Mouse (Mus musculus): ENCODE data around the gene Ttll6. TPM values are rescaled to one million over a fixed set of nuclear protein-coding genes. Genes with fewer than 3 reads are reported as not detected.
"Not testable (repeated sequence)": the region's sequence is repeated elsewhere in the genome, so short reads cannot be mapped to it uniquely, and the experiment has no call there.

Gene Ttll6
- polyA plus RNA-seq, 1 experiment: not detected

- WGBS: 63% methylated on average over 14 of the region's 14 CpGs
Measured at GRCm38 (mm10) chr11:96111751-96112150, 21.8 kb upstream of the Ttll6 start, which contains the start of gene Calcoco2. Calcoco2 (minus strand) TSS chr11:96111964.

GRCm38 (mm10) chr11:96114077-96114476 is 19.5 kb upstream of the Ttll6 start:
- DNase-seq (ENCODE audit: low read depth in 1 of 2, low spot score in 2 of 2): no peak
- Histone ChIP-seq H3K36me3 (ENCODE audit: control insufficient read depth, insufficient read depth, low read length) (no peaks in the 10 kb centered on the region), H3K27me3 (ENCODE audit: control insufficient read depth, insufficient read depth, low read length) (no peaks in the 10 kb centered on the region), H3K4me1 (ENCODE audit: control insufficient read depth, insufficient read depth, insufficient read length) (no peaks in the 10 kb centered on the region), H3K27ac (ENCODE audit: insufficient read depth, low read length) (no peak overlapping the region), H3K4me3 (ENCODE audit: extremely low read depth, insufficient read depth, insufficient read length) (no peak overlapping the region)
- TF ChIP-seq CTCF (IDR thresholded peaks at IDR 0.05; ENCODE audit: extremely low read depth, insufficient read depth, insufficient read length, insufficient replicate concordance) (no peak), POLR2A (IDR thresholded peaks at IDR 0.05; ENCODE audit: low read depth, low read length) (no peak)
- WGBS: 60% methylated on average over 2 of the region's 2 CpGs

More at GRCm38 (mm10) chr11:96111751-96112150, 21.8 kb upstream of the Ttll6 start, which contains the start of gene Calcoco2:
- Histone ChIP-seq H3K4me1 (ENCODE audit: control insufficient read depth, insufficient read depth, insufficient read length) (no peaks in the 10 kb centered on the region), H3K36me3 (ENCODE audit: control insufficient read depth, insufficient read depth, low read length) (no peaks in the 10 kb centered on the region), H3K27me3 (ENCODE audit: control insufficient read depth, insufficient read depth, low read length) (no peaks in the 10 kb centered on the region), H3K4me3 (ENCODE audit: extremely low read depth, insufficient read depth, insufficient read length) (no peak within 1 kb of the TSS), H3K27ac (ENCODE audit: insufficient read depth, low read length) (no peak within 1 kb of the TSS)
- TF ChIP-seq CTCF (IDR thresholded peaks at IDR 0.05; ENCODE audit: extremely low read depth, insufficient read depth, insufficient read length, insufficient replicate concordance) (no peak), POLR2A (IDR thresholded peaks at IDR 0.05; ENCODE audit: low read depth, low read length) (no peak)
- DNase-seq (ENCODE audit: low read depth in 1 of 2, low spot score in 2 of 2): no peak

GRCm38 (mm10) chr11:96115416-96115815 is 18.2 kb upstream of the Ttll6 start:
- Histone ChIP-seq H3K27me3 (ENCODE audit: control insufficient read depth, insufficient read depth, low read length) (peaks cover under 1% of the 10 kb centered on the region; the same call in 1 of the 2 replicates), H3K4me1 (ENCODE audit: control insufficient read depth, insufficient read depth, insufficient read length) (no peaks in the 10 kb centered on the region), H3K27ac (ENCODE audit: insufficient read depth, low read length) (no peak overlapping the region), H3K4me3 (ENCODE audit: extremely low read depth, insufficient read depth, insufficient read length) (no peak overlapping the region), H3K36me3 (ENCODE audit: control insufficient read depth, insufficient read depth, low read length) (no peaks in the 10 kb centered on the region)
- DNase-seq (ENCODE audit: low read depth in 1 of 2, low spot score in 2 of 2): no peak
- TF ChIP-seq POLR2A (IDR thresholded peaks at IDR 0.05; ENCODE audit: low read depth, low read length) (no peak), CTCF (IDR thresholded peaks at IDR 0.05; ENCODE audit: extremely low read depth, insufficient read depth, insufficient read length, insufficient replicate concordance) (no peak)
- 94% methylated on average over 6 of the region's 6 CpGs for WGBS

- no peaks in the 10 kb centered on the region for H3K4me1 ChIP-seq (ENCODE audit: control insufficient read depth, insufficient read depth, insufficient read length)
- peaks cover 2% of the 10 kb centered on the region; the same call in 1 of the 2 replicates for H3K27me3 ChIP-seq (ENCODE audit: control insufficient read depth, insufficient read depth, low read length)
- no peak for DNase-seq (ENCODE audit: low read depth in 1 of 2, low spot score in 2 of 2)
- TF ChIP-seq POLR2A (IDR thresholded peaks at IDR 0.05; ENCODE audit: low read depth, low read length) (no peak), CTCF (IDR thresholded peaks at IDR 0.05; ENCODE audit: extremely low read depth, insufficient read depth, insufficient read length, insufficient replicate concordance) (no peak)
- WGBS: 84% methylated on average over 3 of the region's 3 CpGs
- no peak overlapping the region for H3K27ac ChIP-seq (ENCODE audit: insufficient read depth, low read length)
- no peaks in the 10 kb centered on the region for H3K36me3 ChIP-seq (ENCODE audit: control insufficient read depth, insufficient read depth, low read length)
- no peak overlapping the region for H3K4me3 ChIP-seq (ENCODE audit: extremely low read depth, insufficient read depth, insufficient read length)
Measured at GRCm38 (mm10) chr11:96116116-96116515, 17.5 kb upstream of the Ttll6 start.

GRCm38 (mm10) chr11:96116925-96117324 is 16.7 kb upstream of the Ttll6 start:
- not testable (repeated sequence) for H3K27me3 ChIP-seq (ENCODE audit: control insufficient read depth, insufficient read depth, low read length); H3K27ac ChIP-seq (ENCODE audit: insufficient read depth, low read length); H3K4me3 ChIP-seq (ENCODE audit: extremely low read depth, insufficient read depth, insufficient read length); H3K4me1 ChIP-seq (ENCODE audit: control insufficient read depth, insufficient read depth, insufficient read length); H3K36me3 ChIP-seq (ENCODE audit: control insufficient read depth, insufficient read depth, low read length); DNase-seq (ENCODE audit: low read depth in 1 of 2, low spot score in 2 of 2)
- WGBS: 73% methylated on average over 3 of the region's 3 CpGs

- no peaks in the 10 kb centered on the region; the same call in 1 of the 2 replicates for H3K4me1 ChIP-seq (ENCODE audit: control insufficient read depth, insufficient read depth, insufficient read length)
- H3K4me3 ChIP-seq (ENCODE audit: extremely low read depth, insufficient read depth, insufficient read length): no peak overlapping the region
- H3K27me3 ChIP-seq (ENCODE audit: control insufficient read depth, insufficient read depth, low read length): peaks cover 6% of the 10 kb centered on the region; the same call in 1 of the 2 replicates
- 84% methylated on average over 3 of the region's 3 CpGs for WGBS
- H3K27ac ChIP-seq (ENCODE audit: insufficient read depth, low read length): no peak overlapping the region
- no peak for DNase-seq (ENCODE audit: low read depth in 1 of 2, low spot score in 2 of 2)
- no peak for TF ChIP-seq POLR2A (IDR thresholded peaks at IDR 0.05; ENCODE audit: low read depth, low read length)
- no peak for TF ChIP-seq CTCF (IDR thresholded peaks at IDR 0.05; ENCODE audit: extremely low read depth, insufficient read depth, insufficient read length, insufficient replicate concordance)
- H3K36me3 ChIP-seq (ENCODE audit: control insufficient read depth, insufficient read depth, low read length): no peaks in the 10 kb centered on the region
Measured at GRCm38 (mm10) chr11:96119401-96119800, 14.2 kb upstream of the Ttll6 start.

- H3K27ac ChIP-seq (ENCODE audit: insufficient read depth, low read length); DNase-seq (ENCODE audit: low read depth in 1 of 2, low spot score in 2 of 2); H3K4me1 ChIP-seq (ENCODE audit: control insufficient read depth, insufficient read depth, insufficient read length); H3K4me3 ChIP-seq (ENCODE audit: extremely low read depth, insufficient read depth, insufficient read length); H3K36me3 ChIP-seq (ENCODE audit: control insufficient read depth, insufficient read depth, low read length): not testable (repeated sequence)
- 69% methylated on average over 4 of the region's 4 CpGs for WGBS
- H3K27me3 ChIP-seq (ENCODE audit: control insufficient read depth, insufficient read depth, low read length): peaks cover 14% of the 10 kb centered on the region; the same call in 1 of the 2 replicates
Measured at GRCm38 (mm10) chr11:96122806-96123205, 10.8 kb upstream of the Ttll6 start.

All from spleen, adult 2 months (tissue).